Mouse (Mus musculus) left cerebral cortex, adult 18-20 months (tissue): ENCODE results near the gene Pcnp. TPM values are rescaled to one million over a fixed set of nuclear protein-coding genes. Genes with fewer than 3 reads are reported as not detected.
"Not testable (repeated sequence)": the region's sequence is repeated elsewhere in the genome, so short reads cannot be mapped to it uniquely, and the experiment has no call there.

ENCODE experiments used
- DNase-seq, 2 experiments: peaks; one replicate each; pipeline ENCODE4 v3.0.0; 2021 to 2022; ENCODE audit warnings: low spot score in 2 of 2, mixed read lengths in 1 of 2
- microRNA-seq, 2 experiments: library from miRNA; unstranded; fragments of <30 nt; microRNA quantifications; one replicate each; pipeline ENCODE4 v1.2.0; 2021
- total RNA-seq, 2 experiments: library from RNA; stranded (reverse); gene quantifications; 2 replicates each; pipeline ENCODE4 v1.2.3; 2021

Pcnp gene
- total RNA-seq, 2 experiments from 2014 or later, result 176 to 188 TPM

GRCm38 (mm10) chr16:55971735-55972615, 57.6 kb downstream of the Pcnp start:
- no peak for DNase-seq

- no peak for DNase-seq
Measured at GRCm38 (mm10) chr16:55970416-55970815, 59.1 kb downstream of the Pcnp start.

- DNase-seq, result peak in 1 of 2 experiments; percentile 18
Measured at GRCm38 (mm10) chr16:55969147-55969546, 60.4 kb downstream of the Pcnp start.

GRCm38 (mm10) chr16:55967221-55967620, 62.3 kb downstream of the Pcnp start:
- DNase-seq, result no peak

GRCm38 (mm10) chr16:55966212-55966871, 63.2 kb downstream of the Pcnp start, which contains the start of gene Rpl24:
TSS of gene Rpl24 (plus strand) at chr16:55966275.
- peak; percentile 97 to 99 for DNase-seq

- peak; percentile 11 to 35 for DNase-seq
Measured at GRCm38 (mm10) chr16:55964126-55964949, 65.2 kb downstream of the Pcnp start.

GRCm38 (mm10) chr16:55963068-55963467, 66.5 kb downstream of the Pcnp start:
- DNase-seq, result not testable (repeated sequence)

Small RNA genes within 50 kb of the gene (microRNA-seq; reads per million reads assigned to microRNA genes)
- 0 reads per million in 2 experiments for gene Gm24047

Other genes starting within 250 kb of the Pcnp start
- 1 to 10 TPM; 4.4 to 5.2 TPM for gene Nfkbiz, start 190.8 kb downstream of the Pcnp start, total RNA-seq
- 10 to 100 TPM in 1 of 2 experiments, 1 to 10 TPM in 1; 9.7 to 11.5 TPM for gene Nxpe3, start 134.5 kb downstream of the Pcnp start, total RNA-seq
- gene Cep97, start 94.9 kb downstream of the Pcnp start, total RNA-seq, result 10 to 100 TPM; 13.4 TPM
- gene Rpl24, start 63.5 kb downstream of the Pcnp start, total RNA-seq, result 100 to 1,000 TPM; 406 to 439 TPM
- gene Zbtb11, start 55.9 kb downstream of the Pcnp start, total RNA-seq, result 10 to 100 TPM; 54.9 to 57.5 TPM
- 10 to 100 TPM; 10.9 to 11.0 TPM for gene Trmt10c, start 8.1 kb upstream of the Pcnp start, total RNA-seq
- gene Senp7, start 18.6 kb upstream of the Pcnp start, total RNA-seq, result 10 to 100 TPM; 41.9 to 42.6 TPM
- gene Impg2, start 174.6 kb upstream of the Pcnp start, total RNA-seq, result under 1 TPM; 0.49 to 0.51 TPM